Mouse (Mus musculus): Measurements from ENCODE around the gene Trmt2a.

Gene Trmt2a

DNA sequence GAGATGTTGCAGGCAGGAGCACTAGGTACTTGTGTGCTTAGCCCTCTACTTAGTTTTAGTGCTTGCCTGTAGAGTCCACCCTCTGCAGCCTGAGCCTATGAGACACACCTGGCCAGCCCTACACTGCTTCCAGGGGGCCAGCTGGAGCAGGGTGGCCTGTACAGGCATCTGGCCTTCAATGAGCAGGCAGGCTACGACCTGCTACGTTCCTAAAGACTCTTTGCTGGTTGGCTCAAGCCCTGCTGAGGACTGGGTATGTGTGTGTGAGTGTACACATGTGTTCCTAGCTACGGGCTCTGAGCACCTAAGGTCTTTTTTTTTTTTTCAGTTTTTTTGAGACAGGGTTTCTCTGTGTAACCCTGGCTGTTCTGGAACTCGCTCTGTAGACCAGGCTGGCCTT lies 17.0 kb upstream of the Trmt2a start:
- no peak for DNase-seq (ENCODE audit: low spot score)

DNA sequence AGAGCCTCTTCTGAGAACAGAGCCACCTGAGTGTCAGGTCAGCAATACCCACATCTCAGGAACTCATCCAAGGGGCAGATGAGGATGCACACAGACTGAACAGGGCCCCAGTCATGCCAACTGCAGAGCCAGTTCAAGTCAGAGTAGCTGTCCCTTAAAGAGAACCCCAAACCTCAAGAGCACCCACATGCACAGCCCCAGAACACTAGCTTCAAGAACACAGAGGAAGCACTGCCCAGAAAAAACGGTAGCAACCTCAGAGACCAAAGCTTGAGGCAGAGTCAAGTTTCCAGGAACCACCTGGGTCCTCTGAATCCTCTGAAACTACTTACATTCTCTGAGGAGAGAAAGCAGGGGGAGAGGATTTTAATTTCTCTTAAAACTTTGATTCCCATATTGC lies 15.0 kb upstream of the Trmt2a start:
- DNase-seq (ENCODE audit: low spot score), result no peak

DNA sequence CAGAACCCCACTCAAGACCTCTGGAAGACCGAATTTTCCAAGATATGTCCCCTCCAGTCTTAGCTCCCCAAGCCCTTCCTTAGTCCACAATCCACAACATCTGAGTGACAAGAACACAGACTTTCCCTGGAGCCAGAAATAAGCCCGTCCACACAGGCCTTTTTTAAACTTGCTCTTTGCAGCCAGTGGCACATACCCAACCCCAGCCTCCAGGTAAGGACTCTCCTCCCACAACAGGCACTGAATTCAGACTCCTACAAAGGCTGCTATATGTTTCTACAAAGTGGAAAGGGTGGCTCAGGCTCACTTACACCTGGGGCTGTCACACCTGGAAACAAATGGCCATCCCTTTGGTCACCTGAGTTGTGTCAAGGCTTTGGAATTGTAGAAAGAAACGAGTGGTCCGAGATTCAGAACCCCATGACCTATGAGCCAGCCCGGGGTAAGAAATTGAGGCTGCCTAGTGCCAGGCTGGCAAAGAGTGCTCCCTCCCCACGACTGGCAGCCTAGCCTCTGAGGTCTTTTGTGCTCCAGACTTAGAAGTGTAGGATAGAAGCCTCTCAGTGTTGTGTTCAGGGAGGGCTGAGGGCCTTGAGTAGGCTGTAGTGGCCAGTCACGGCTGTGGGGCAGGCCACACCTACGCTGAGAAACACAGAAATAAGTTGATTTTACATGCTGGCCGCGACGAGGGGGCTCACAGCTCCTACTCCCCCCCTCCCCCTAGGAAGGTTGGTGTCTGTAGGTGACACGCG lies 14.4 kb upstream of the Trmt2a start:
- no peak for DNase-seq (ENCODE audit: low spot score)

DNA sequence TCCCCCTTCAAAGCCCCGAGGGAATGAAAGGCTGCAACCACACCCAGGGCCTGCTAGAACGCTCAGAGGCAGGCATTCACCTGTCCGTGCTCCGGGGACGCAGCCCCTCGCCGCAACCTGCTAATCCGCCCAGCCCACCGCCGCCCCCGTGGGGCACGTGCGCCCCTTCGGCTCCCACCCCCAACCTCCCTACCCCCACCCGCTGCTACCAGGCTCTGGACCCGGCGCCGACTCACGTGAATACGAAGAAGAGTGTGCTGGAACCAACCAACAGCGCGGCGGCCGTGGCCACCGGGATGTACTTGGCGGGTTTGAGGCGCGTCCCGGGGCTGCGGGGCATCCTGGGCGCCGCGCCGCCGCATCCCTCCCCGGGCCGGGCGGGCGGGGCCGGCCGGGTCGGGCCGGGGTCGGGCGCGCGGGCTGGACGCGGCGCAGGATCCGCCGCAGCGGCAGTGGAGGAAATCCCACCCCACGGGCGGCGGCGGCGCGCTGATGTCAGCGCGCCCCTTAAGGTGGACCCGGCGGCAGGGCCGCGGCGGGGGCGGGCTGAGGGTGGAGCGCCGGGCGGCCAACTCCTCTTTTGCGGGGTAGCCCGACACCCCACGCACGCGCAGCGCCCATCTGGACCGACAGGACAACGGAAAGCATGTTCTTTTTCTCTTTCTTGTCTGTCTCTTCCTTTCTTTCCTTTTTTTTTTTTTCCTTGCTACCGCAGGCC lies 13.6 kb upstream of the Trmt2a start, which contains the start of gene Zdhhc8:
Gene Zdhhc8 (minus strand): TSS at position 466 of the 718 bp plus-strand sequence.
- DNase-seq (ENCODE audit: low spot score), result peak; percentile 53

DNA sequence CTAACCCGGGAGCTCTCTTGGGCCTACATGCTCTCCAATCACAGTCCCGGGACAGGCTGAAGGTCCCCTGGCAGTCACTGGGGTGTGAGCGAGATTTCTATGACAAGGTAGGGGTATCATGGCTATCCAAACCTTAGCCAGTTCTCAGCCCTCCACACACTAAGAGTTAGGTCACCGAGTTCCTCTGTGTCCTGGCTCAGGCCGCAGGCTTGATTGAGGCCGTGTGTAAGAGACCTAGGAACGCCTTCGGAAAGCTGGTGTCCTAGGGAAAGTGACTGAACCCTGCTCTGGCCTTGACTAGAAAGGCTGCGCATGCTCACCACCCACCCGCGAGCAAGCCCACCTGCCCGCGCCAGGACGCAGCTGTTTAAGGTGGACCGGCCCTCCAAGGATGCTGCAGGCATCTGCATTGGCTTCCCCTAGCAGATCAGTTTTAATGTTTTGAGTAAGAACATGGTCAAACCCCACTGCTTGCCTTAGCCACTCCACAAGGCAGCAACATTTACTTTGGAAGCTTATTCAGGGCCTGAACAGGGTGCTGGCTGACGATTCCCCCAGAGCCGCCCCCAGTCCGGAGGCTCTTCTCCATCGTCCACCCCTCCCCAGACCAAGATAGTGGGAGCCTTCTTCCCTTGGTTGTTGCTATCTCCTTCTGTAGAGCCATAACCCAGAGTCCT lies 13.0 kb upstream of the Trmt2a start:
- peak; percentile 56 for DNase-seq (ENCODE audit: low spot score)

DNA sequence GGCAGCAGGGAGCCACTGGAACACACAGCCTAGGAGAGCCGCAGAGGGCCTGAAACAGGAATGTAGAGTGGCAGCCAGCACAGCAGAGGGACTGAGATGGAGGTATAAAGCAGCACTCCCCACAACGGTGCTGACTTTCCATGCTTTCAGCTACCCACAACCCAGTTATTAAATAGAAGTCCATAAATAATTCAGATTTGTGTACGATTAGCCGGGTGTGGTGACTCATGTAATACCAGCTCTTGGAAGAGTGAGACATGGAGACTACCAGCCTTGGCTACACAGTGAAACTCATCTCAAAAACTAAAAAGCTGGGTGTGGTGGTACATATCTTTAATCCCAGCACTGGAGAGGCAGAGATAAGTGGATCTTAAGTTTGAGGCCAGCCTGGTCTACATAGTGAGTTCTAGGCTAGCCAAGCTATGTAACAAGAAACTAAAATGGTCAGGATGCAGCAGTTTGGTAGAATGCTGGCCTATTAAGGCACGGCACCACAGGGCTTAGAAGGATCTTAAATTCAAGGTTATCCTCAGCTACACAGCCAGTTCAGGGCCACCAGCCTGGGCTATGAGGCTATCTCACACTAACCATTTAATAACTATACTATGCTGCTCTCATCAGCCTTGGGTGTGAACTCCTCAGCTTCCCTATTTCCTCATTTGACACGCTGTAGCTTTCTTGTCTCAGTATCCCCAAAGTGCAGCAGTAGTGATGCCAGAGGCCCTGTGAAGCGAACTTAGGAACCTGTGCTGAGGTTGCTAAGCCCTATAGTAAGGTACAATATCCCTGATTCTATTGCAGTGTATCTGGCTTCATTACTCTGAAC lies 11.6 kb upstream of the Trmt2a start:
- no peak for DNase-seq (ENCODE audit: low spot score)

DNA sequence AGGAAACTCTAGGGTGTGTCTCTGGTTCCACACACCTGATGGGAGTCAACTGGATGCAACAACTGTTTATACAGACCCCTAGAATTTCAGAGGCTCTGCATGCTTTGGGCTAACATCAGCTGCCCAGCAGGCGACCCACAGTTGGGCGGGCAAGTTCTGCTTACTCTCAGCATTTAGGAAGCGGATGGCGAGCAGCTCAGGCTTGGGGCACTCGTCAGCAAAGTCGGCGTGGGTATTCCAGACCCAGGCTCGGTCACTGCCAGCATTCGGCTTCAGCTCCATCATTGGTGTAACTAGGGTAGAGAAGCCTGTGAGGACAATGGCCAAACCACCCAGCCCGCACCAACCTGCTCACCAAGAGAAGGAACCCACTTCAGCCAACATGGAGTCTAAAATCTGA lies 6.9 kb upstream of the Trmt2a start:
- DNase-seq (ENCODE audit: low spot score), result no peak

DNA sequence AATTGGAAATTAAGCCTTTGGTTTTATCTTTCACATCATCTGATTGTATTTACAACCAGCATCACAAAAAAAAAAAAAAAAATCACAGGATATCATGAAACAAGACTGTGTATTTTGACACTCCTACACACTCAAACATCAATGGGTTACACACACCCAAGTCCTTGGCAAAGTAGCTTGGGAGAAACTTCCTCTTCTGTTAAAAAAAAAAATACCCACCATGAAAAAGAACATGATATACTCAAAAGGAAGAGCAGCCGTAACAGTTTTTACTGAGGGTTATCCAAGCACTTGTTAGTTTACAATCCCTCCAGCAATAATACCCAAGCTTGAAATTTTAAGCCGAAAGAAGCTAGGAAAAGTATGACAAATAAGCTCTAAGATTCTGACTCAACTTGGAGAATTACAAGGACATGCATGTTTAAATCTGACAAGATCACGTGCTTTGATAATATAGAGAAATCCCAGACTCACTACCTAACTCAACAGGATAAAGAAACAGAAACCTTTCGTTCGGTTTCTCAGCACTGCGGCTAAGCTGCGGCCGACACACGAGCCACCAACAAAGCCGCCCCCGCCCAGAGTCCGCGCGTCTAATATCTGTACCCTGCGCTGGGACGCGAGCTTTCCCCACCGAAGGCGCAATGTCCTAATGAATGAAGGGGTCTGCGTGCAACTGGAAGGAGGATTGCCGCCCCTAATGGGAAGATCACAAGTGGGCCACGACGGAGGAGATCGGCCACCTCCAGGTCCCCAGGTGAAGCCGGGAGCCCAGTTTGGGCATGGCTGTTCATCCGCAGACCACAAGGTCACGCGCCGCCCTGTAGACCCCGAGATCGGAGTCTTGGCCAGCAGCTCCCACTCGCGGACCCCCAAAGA lies 719 bp upstream of the Trmt2a start:
- DNase-seq (ENCODE audit: low spot score), result no peak

DNA sequence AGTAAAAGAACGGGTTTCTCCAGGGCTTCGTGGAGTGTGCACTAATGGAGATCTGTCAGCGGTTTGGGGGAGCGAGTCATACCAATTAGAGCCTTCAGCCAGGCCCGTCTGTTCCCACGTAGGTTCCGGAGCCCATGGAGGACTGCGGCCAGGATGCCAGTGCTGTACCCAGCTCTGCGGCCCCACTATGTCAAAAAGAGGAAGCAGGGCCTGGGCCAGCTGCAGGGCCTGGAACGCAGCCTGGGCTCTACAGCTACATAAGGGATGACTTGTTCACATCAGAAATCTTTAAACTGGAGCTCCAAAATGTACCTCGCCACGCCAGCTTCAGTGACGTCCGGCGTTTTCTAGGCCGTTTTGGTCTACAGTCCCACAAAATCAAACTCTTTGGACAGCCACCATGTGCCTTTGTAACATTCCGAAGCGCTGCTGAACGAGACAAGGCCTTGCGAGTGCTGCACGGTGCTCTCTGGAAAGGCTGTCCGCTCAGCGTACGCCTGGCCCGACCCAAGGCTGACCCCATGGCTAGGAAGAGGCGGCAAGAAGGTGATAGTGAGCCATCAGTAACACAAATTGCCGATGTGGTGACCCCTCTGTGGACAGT lies 987 bp downstream of the Trmt2a start:
- DNase-seq (ENCODE audit: low spot score), result peak; percentile 27

DNA sequence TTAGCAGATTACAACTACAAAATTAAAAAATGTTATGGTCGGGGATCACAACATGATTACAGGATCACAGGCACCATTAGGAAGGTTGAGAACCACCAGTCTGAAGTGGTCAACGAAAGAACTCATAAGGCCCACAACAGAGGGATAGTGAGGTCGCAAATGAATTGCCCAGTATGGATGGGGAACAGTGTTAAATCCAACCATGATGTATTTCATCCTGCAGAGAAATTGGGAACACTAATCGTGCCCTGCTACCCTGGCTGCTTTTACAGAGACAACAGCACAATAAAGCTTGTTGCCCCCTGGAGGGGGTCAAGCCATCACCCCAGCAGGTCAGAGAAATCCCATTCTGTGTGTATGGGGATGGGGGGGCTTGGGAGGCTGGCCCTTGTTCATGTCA lies 1.8 kb downstream of the Trmt2a start:
- DNase-seq (ENCODE audit: low spot score), result no peak

DNA sequence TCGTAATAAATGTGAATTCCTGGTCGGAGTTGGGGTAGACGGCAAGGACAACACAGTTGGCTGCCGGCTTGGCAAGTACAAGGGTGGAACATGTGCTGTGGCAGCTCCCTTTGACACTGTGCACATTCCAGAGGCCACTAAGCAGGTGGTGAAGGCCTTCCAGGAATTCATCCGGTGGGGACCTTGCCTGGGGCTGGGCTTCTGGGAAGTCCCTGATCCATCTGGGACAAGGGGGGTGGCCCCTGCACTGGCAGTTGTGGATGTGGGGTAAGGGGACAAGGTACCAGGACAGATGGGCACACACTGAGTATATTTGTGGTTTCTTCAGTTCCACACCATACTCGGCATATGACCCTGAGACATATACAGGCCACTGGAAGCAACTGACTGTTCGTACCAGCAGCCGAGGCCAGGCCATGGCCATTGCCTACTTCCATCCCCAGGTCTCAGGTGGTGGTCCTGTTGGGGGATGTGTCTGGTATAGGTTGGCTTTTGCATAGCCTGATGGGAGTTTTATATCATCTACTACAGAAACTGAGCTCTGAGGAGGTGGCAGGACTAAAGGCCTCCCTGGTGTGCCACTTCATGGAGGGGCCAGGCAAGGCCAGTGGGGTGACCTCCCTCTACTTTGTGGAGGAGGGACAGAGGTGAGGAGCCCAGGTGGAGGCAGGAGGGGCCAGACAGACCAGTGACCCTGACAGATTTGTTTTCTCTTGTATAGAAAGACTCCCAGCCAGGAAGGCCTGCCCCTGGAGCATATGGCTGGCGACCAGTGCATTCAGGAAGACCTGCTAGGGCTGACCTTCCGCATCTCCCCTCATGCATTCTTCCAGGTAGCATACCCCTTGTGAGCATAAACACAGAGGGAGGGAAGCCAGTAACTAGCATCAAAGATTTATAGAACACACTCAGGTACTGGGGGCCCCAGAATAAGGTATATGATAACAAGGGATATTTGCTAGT lies 2.6 kb downstream of the Trmt2a start:
- no peak for DNase-seq (ENCODE audit: low spot score)

DNA sequence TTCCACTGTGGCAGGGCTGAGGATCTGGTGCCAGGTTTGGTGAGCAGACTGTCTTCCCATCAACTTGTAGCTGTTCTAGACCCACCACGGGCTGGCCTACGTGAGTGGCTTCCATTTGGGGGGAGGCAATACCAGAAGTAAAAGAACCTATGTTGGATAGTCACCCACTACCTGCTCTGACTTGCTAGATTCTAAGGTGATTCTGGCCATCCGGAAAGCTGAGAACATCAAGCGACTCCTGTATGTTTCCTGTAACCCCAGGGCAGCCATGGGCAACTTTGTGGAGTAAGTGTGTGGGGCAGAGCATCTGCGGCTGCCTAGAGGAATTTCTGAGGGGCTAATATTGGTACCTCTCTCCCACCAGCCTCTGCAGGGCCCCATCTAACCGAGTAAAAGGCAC lies 4.3 kb downstream of the Trmt2a start:
- DNase-seq (ENCODE audit: low spot score), result no peak

DNA sequence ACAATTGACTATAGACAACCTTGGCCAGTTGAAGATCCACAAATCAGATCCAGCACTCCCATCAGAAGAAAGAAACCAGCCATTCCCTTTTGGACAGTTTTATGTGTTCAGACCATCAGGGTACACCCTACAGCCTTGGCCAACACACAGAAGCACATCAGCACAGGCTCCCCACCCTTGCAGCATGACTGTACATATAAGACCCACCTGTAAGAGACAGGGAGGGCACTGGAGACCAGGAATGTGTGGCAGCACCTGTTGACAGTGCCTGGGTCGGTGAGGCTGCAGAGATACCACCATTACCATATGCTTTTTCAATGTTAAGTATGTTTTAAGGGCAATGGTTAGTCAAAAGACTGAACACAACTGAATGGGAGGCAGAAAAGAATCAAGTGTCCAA lies 5.4 kb downstream of the Trmt2a start:
- DNase-seq (ENCODE audit: low spot score), result no peak

DNA sequence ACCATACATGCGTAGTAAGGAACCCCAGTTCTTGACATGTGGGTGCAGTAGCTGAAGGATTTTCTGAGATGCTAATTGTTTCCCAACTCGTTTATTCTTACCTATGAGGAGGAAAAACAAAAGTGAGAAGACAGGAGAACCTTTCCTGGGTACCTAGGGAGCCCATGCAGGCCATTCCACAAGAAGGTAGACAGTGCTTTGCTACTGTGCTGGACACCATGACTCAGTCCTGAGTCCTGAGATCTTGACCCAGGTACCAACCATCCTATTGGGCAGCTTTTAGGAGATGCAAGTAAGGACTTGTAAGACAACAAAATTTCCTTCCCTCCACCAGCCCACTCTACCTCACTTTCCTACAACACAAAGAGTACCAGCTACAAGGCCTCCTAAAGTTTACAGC lies 9.7 kb downstream of the Trmt2a start, which contains the start of gene Gm49776:
Gene Gm49776 (minus strand): TSS at position 101 of the 400 bp plus-strand sequence.
- no peak for DNase-seq (ENCODE audit: low spot score)

DNA sequence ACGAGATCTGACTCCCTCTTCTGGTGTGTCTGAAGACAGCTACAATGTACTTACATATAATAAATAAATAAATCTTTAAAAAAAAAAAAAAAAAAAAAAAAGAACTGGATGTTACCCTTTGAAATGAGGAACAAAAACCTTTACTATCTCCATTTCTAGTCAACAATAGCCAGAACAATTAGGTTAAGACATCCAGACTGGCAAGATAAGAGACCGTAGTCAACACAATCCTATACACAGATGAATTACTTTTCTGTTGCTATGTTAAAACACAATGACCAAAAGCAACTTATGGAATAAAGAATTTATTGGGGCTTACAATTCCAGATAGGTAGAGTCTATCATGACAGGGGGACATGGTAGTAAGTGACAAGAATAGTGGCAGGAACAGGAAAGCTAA lies 16.5 kb downstream of the Trmt2a start:
- DNase-seq (ENCODE audit: low spot score), result no peak

DNA sequence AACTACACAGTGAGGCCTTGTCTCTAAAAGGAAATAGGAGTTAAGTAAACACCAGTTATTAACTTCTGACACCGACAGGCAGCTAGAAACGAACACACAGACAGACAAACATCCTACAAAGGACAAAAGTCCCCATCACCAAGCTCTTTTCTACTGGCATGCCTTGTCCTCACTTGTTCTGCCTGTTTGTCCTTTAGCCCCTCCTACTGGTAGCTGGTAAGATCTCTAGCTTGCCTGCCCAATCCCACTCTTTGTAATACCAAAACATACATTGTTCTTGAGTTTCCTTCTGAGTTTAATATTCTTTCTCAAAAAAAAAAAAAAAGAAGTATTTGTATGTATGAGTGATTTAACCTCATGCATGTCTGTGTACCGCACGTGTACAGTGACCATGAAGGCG lies 19.7 kb downstream of the Trmt2a start:
- DNase-seq (ENCODE audit: low spot score), result no peak

DNA sequence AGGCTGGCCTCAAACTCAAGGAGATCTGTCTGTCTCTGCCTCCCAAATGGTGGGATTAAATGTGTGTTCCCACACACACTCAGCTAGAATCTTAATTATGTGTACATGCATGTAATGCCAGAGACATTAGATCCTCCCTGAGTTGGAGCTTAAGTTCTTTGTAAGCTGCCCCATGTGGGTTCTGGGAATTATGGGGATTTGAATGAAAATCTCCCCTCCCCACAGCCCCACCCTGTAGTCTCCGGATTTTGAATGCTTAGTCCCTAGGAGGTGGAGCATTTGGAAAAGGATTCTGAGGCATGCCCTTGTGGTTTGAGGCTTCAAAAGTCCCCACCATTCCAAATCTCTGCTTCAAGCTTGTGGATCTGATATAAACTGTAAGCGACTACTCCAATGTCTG lies 26.7 kb downstream of the Trmt2a start:
- DNase-seq (ENCODE audit: low spot score), result no peak

DNA sequence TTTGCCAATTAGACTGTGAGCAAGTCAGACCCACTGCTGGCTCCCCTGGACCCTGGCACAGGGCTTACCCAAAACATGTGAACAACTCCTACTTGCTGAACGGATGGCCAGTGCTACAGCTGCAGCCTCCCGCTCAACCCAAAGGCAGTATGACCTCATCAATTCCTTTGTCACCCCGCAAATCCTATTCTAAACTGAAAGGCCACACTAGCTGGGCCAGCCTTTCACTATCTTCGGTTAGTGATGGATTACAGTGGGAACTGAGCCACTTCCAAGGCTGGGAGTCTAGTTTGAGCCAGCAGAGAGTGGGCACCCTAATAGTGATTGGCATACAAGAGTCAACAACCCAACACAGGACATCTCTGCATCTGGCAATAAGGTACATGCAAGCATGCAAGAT lies 39.7 kb downstream of the Trmt2a start:
- no peak for DNase-seq (ENCODE audit: low spot score)

DNA sequence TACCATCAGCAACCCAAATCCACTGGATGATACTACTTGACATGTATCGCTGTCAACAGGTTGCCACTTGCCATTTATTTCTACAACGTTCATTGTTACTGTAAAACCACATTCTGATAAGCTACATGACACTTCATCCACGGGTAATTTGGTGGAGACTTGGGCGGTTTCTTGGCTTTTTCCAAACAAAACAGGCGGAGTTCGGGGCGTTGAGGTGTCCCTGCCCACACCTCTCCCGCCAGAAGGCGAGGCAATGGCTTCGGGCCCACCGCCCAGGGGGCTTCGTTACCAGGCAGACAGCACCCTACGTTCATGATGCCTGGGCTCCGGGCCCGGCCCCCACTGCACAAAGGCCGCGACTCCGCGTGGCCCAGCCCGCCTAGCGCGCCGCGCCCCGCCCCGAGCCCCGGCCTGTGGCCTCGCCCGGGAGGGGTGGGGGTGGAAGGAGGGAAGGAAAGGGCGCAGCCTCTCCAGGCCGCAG lies 40.1 kb downstream of the Trmt2a start:
- DNase-seq (ENCODE audit: low spot score), result no peak
